Mouse (Mus musculus): Measurements from ENCODE around the gene Zbed4.
"Not testable (repeated sequence)": the region's sequence is repeated elsewhere in the genome, so short reads cannot be mapped to it uniquely, and the experiment has no call there.

Zbed4 gene

DNA sequence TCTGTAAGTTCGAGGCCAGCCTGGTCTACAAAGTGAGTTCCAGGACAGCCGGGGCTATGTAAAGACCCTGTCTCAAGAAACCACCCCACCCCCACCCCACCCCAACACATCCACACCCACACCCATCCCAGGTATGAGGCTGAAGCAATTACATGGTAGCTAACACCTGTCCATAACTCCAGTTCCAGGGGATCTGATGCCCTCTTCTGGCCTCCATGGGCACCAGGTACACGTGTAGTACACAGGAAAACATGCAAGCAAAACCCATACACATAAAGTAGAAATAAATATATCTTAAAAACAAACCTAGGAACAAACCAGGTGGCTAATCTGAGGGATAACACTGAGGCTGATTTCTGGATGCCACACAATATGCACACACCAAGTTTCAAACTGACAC, 61.8 kb downstream of the Zbed4 start:
- DNase-seq (ENCODE audit: low spot score) = no peak

DNA sequence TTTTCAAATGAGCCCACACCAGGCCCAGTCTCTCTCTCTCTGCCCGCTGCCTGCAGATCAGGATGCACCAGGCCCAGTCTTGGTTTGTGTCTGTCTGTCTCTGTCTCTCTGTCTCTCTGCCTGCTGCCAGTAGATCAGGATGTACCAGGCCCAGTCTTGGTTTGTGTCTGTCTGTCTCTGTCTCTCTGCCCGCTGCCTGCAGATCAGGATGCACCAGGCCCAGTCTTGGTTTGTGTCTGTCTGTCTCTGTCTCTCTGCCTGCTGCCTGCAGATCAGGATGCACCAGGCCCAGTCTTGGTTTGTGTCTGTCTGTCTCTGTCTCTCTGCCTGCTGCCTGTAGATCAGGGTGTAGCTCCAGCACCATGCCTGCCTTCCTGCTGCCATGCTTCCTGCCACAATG, 62.4 kb downstream of the Zbed4 start:
- DNase-seq (ENCODE audit: low spot score) = not testable (repeated sequence)

DNA sequence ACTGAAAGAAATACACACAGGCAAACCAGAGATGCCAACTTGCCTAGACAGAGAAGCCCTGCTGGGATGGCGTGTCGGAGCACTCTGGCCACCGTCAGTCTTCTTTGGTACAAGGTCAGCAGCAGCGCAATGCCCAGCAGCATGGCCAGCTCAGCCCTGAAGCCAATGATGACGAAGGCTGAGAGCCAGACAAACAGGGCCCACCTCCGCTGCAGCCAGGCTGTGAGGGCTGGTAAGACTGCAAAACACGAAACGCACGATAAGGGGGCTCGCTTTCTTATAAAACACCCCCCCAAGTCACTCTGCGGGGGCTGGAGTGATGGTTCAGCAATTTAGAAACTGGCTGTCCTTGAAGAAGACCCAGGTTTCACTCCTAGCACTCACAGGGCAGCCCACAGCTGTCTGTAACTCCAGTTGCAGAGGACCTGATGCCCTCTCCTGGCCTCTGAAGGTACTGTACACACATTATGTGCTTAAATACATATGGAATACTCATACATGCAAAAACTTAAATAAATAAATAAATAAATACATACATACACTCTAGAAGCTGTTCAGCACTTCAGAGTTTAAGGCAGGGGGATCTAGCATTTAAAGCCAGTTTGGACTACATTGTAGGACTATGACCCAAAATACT, 63.1 kb downstream of the Zbed4 start:
- no peak for DNase-seq (ENCODE audit: low spot score)

DNA sequence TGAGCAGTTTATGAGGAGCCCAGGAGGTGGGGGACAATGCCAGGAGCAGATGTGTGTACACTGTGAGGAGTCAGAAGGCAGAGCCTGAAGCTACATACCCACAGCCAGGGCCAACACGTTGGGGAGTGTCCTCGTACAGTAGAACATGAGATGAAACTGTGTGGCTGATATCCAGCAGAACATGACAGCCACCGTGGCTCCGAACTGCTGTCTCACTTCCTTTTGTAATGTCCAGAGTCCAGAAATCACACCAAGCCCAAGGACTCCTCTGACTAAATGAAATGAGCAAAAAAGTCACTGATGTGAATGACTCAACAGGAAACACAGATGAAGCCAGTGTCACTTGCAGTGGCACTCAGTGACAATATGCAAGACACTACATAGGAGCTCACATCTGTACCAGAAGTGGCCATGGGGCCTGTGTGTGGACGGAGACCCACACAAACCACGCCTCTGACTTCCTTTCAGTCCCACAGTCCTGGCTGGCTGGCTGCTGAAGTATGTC, 63.8 kb downstream of the Zbed4 start:
- no peak for DNase-seq (ENCODE audit: low spot score)

DNA sequence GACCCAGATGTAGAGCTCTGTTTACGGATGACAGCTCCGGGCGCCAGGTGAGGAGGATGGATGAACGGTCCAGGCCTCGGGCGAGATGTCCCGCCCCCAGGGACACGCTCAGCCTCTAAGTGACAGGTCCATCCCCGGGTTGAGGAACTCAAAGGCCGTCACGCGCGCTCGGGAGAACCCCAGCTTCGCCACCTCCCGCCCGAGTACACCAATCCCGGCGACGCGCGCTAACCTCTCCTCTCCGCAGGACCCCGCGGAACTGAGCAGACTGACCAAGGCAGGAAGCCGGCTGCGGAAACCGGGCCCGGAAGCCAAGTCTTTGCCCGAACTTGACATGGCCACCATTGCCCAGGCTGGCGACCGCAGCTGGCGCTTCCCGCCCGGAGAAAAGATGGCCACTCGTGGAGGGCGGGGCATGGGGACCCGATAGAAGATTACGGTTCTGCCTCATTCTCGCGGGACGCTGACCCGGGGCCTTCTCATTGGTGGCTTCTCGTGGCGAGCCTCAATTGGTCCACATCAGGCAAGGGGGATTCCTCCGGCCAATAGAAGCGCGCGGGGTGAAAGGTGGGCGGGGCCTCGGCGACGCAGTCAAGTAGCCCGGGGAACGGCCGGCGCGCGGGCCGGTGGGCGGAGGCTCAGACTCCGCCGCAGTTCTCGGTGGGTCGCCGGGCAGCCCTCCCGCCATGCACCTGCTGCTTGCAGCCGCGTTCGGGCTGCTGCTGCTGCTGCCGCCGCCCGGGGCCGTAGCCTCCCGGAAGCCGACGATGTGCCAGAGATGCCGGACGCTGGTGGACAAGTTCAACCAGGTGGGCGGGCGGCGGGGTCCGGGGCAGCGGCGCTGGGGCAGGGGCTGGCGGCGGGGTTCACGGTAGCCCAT, 67.8 kb downstream of the Zbed4 start, which contains the start of the genes Alg12 and Creld2:
TSS of gene Alg12 (minus strand) at position 293 of the 880 bp plus-strand sequence.
TSS of gene Creld2 (plus strand) at position 621 of the 880 bp plus-strand sequence.
- peak; percentile 99 for DNase-seq (ENCODE audit: low spot score)

DNA sequence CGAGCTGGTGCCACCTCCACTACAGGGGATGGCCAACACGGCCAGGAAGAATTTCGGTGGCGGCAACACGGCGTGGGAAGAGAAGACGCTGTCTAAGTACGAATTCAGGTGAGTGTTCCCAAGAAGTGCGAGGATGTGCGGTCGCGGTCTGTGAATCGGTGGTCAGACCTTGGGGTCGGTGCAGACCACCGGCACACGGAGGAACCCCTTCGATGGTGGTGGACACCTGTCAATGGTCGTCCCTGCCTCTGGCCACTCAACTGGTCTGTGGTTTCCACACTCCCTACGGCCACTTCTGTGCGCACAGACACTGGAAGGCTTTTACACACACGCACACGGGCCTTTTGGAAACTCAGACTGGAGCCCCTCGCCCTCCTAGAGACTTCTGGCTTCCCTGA, 68.4 kb downstream of the Zbed4 start:
- DNase-seq (ENCODE audit: low spot score) = no peak

DNA sequence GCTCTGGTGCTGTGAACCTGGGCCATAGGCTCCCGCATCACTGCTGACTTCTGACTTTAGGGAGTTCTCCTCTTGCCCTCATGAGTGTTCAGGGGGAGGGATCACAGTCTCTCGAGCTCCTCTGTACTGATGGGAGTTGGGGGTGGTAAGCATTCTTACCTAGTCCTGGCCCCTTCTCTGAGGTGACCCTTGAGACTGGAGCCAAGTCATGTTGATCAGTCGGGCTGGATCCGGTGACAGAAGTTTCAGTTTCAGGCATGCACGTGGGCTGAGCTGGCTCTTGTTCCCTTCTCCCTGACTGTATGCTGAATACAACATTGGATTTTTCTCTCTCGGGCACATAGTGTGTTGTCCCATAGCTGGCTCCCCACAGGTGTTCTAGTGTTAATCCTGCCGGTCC, 69.9 kb downstream of the Zbed4 start:
- DNase-seq (ENCODE audit: low spot score) = no peak

DNA sequence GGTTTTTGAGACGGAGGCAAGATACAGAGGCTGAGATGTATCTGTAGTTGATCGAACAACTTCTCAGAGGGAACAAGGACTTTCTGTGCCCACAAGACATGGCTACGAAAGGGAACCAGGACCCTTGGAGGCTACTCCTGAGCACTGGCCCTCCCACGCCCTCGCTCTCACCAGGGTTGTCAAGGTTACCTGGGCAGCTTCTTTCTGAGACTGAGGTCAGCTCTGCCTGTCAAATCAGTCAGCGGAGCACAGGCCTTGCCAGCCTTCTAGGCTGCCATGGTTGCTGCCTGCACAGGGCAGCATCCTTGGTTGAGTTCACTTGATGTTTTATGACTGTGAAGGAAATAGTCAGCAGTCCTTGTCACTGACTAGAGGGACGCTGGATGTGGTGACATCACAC, 71.1 kb downstream of the Zbed4 start:
- no peak for DNase-seq (ENCODE audit: low spot score)

DNA sequence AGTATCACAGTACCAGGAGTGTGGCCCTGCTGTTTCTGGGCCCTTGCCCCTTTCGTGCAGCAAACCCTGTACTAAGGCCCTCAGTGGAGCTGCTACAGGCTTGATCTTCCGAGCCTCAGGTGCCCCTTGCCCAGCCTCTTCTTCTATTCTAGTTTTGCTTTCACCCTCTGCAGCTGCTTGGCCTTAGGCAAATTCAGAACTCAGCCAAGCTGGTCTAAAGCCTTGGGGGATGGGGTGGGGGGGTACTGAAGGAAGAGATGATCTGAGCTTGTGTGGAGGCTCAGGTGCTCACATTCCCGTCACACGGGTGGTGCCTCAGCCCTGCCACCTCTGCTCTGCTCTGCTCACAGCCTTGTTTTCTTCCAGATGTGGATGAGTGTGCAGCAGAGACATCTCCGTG, 71.9 kb downstream of the Zbed4 start:
- DNase-seq (ENCODE audit: low spot score) = no peak

DNA sequence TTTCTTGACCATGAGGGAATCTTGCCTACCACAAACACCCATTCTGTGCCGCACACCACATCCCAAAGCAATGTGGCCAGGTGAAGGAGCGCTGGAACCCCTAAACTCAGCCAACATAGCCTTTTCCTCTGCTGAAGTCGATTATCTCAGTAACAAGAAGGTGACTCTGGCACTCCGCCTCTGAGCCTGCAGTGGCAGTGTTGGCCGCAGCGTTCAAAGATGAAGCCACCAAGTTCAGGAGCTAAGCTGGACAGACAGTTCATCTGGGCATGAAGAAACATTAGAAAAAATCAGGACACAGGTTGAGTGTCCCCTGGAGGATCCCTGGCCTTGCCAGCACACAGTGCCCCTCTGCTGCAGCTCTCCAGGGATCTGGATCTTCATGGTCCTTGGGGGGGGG, 76.0 kb downstream of the Zbed4 start:
- DNase-seq (ENCODE audit: low spot score) = no peak

DNA sequence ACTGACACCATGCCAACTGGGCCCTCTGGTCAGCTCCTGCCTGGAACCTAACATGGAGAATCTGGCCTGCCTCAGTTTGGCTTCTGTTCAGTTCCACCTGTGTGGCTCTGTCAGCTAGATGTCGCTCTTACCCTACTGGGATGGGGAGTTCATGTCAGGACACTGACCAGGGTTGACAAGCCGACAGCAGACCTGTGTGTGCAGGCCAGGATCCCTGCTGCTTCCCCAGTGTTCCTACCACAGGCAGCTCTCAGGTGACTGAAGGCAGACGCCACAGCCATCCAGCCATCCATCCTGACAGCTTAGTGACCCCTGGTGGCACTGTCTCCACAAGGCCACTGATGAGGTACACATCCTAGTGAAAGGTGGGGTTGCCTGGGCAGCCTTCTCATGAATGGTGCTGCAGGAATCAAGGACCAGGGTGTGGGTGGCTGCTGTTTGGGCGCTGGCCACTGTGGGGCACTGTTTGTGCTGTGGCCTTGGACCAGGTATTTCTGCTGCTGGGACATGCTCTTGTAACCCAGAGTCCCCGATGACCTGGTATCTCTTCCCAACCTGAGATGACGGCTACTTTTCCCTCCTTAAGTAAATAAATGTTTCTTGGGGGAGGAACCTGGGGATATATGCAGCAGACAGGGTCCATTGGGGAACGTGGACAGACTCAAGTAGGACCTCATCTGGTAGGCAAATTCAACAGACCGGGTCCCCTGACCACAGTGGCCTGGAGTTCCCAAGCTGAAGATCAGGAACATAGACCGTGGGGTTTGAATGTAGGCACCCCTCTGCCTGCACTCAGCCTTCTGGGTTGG, 76.7 kb downstream of the Zbed4 start:
- no peak for DNase-seq (ENCODE audit: low spot score)

DNA sequence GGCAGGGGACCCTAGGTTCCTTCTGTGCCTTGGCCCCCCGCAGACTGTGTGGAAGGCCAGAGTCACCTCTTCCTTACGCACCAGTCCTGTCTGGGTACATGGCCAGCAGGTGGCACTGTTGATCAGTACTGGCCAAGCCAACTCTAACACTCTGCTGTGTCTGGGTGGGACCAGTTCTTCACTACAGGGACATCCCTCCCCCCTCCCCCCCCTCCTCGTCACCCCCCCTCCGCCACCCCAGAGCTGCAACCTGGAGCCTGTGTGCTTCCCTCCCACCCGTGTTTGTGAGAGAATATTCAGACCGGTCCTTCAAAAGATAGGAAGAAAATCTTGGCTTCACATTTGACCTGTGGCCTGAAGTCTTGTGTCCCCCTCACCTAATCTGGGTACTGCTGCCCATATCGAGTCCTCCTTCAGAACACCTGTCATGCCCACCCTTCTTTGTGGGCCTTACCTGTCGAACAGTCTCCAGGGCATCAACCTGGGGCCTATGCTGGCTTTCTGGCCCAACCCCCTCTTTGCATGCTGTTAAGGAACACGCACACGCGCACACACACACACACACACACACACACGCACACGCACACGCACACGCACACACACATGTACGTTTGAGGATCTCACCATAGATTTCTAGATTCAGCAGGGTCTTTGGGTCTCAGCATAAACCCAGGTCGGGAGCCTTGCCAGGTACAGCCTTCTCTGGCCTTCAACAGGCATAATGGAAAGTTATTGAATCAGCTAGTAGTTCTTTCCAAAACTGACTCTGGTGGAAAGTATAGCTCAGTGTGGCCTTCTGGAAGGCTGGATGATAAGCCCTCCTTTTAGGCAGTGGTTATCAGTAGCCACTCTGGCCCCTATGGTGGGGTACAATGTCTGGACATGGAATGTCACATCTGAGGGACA, 77.6 kb downstream of the Zbed4 start:
- peak; percentile 81 for DNase-seq (ENCODE audit: low spot score)

DNA sequence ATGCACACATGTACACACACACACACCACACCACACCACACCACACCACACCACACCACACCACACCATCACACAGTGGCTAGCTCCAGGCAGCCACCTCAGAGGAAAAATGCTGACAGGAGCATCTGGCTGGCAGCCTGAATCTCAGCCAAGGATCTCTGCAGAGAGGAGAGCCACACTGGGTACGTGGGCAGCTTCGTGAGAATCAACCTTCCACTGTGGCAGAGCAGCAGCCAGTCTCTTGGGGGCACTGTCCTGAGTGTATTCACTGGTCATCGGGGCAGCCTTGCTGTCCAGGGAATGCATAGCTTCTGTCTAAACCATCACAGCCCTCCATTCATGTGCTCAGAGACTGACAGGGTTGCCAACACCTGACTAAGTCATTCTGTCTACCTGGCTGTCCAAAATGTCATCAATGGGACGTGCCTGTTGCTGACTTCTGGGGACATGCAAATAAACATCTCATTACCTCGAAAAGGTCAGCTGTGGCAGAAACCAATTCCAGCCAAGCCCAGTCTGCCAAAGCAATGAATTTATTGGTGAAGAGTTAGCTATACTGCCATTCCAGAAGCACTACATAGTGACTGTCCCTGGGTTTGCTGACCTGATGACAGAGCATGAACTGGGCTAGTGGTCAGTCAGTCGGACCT, 78.5 kb downstream of the Zbed4 start:
- DNase-seq (ENCODE audit: low spot score) = no peak

DNA sequence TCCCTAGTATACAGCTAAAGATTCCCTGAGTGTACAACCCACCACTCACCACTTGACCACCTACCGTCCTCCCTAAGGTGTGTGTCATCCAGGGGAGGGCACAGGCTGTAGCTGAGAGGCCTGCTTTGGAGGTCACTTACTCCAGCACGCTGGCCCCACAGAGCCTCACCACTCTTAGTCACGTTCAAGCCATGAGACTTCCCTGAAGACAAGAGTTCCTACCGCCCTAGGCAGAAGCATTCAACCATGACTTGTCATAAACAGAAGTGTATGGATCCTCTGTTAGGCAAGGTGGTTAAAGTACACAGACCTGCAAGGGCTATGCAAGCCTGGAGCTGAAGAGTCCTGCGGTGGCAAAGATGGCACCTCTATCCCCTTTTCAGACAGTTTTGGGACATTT, 79.2 kb downstream of the Zbed4 start:
- no peak for DNase-seq (ENCODE audit: low spot score)

DNA sequence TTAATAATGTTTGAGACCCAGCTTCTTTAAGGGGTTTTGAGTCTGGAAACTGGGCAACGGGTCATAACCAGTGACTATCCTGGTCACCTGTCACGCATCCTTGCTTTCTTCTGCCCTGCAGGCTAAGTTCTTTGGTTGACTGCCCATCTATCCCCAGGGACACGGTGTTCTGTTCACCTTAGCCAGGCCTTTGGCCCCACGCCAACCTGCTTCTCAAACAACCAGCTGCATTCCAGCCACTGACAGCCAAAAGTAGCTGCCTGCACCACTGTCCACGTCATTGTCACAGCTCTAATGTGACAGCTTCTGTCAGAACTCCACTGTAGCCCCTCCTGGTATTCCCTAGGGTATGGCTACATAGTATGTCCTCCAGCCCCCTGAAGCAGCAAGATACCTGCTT, 80.0 kb downstream of the Zbed4 start:
- no peak for DNase-seq (ENCODE audit: low spot score)

DNA sequence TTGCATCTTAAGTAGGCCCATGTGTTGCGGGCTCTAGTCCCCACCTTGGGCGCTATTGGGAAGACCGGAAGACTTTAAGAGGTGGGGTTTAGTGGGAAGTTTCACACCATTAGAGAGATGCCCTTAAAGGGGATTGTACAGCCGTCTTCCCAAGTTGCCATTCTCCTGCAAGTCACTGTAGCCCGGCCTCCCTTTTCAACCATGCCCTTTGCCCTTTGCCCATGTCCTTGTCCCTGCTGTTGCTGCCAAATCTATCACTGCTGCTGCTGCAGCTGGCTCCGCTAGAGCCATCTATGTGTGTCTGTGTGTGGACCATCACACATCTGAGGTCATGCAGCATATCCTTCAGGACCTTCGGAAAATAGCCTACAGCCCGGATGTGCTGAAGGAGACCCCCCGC, 81.1 kb downstream of the Zbed4 start:
- no peak for DNase-seq (ENCODE audit: low spot score)
